Mouse (Mus musculus): ENCODE measurements around the gene Zfhx3.

GRCm38 (mm10) chr8:108788762-108789157, 846.3 kb downstream of the Zfhx3 start:
- no peak for TF ChIP-seq CTCF (IDR thresholded peaks at IDR 0.05; ENCODE audit: low read depth, low read length)
- TF ChIP-seq EP300 (IDR thresholded peaks at IDR 0.05; ENCODE audit: insufficient read depth, low read depth, low read length): no peak
